Mouse (Mus musculus) hindbrain, embryonic 11.5 days (tissue): ENCODE results near the gene Apex1. TPM values are rescaled to one million over a fixed set of nuclear protein-coding genes. Genes with fewer than 3 reads are reported as not detected.
"Not testable (repeated sequence)": the region's sequence is repeated elsewhere in the genome, so short reads cannot be mapped to it uniquely, and the experiment has no call there.

Source experiments
- ATAC-seq: fragments of 200-750 bp; cut with Nextera tagmentation; 2 replicates; pipeline ENCODE4 v1.8.0; 2017; ENCODE audit warnings: mild to moderate bottlenecking, moderate TSS enrichment, moderate library complexity; ENCODE audit not compliant: low FRiP score
- DNase-seq: peaks from one replicate; pipeline ENCODE4 v3.0.0-alpha.2; 2015; ENCODE audit warnings: low spot score
- H3K27ac ChIP-seq: fragments of 300-500 bp; sonication (generic); 2 replicates; pipeline ENCODE4 v1.5.1; 2014; ENCODE audit warnings: mild to moderate bottlenecking, low read depth, low read length
- H3K27me3 ChIP-seq: fragments of 300-500 bp; sonication (generic); 2 replicates; pipeline ENCODE4 v1.6.1; 2014; ENCODE audit warnings: mild to moderate bottlenecking, low read length, moderate library complexity, mixed read lengths; ENCODE audit not compliant: control insufficient read depth, insufficient read depth
- H3K36me3 ChIP-seq: fragments of 300-500 bp; sonication (generic); 2 replicates; pipeline ENCODE4 v1.6.1; 2014; ENCODE audit warnings: mild to moderate bottlenecking, low read length, moderate library complexity, mixed read lengths; ENCODE audit not compliant: control insufficient read depth, insufficient read depth
- H3K4me1 ChIP-seq: fragments of 300-500 bp; sonication (generic); replicated peaks from 2 replicates; pipeline ENCODE4 v1.6.1; 2014; ENCODE audit warnings: low read length, mixed read lengths; ENCODE audit not compliant: control insufficient read depth, insufficient read depth
- H3K4me2 ChIP-seq: fragments of 300-500 bp; sonication (generic); replicated peaks from 2 replicates; pipeline ENCODE4 v1.6.1; 2014; ENCODE audit warnings: mild to moderate bottlenecking, low read depth, low read length
- H3K4me3 ChIP-seq: fragments of 300-500 bp; sonication (generic); 2 replicates; pipeline ENCODE4 v1.5.1; 2014; ENCODE audit warnings: low read depth, low read length
- H3K9ac ChIP-seq: fragments of 300-500 bp; sonication (generic); 2 replicates; pipeline ENCODE4 v1.6.1; 2014; ENCODE audit warnings: low read depth, low read length
- H3K9me3 ChIP-seq: fragments of 300-500 bp; sonication (generic); 2 replicates; pipeline ENCODE4 v1.6.1; 2016; ENCODE audit warnings: low read length; ENCODE audit not compliant: control insufficient read depth
- WGBS: fragments of 180-500 bp; shearing (Covaris S2); extraction: QIAGEN DNeasy Blood & Tissue Kit; methylation state at CpG from one replicate; pipeline ENCODE4 v1.1.7; 2014; 5-methylcytosine and 5-hydroxymethylcytosine counted together
- polyA plus RNA-seq: library from polyadenylated mRNA; unstranded; fragments of >200 nt; fragmentation: Nextera tagmentation; extraction: Ambion mirVana; gene quantifications from 2 replicates; pipeline ENCODE4 v1.2.1, GENCODE M21; 2014

The Apex1 gene
- polyA plus RNA-seq, 1 experiment from 2014 or later: 344 TPM

GRCm38 (mm10) chr14:50955942-50956508, 31.3 kb downstream of the Apex1 start, which contains the start of gene Pnp2:
TSS of gene Pnp2 (plus strand) at chr14:50955992.
- H3K27ac ChIP-seq, H3K9ac ChIP-seq, H3K27me3 ChIP-seq, H3K4me3 ChIP-seq, H3K4me1 ChIP-seq, H3K9me3 ChIP-seq, H3K4me2 ChIP-seq, H3K36me3 ChIP-seq: not testable (repeated sequence)
- WGBS: 9% methylated on average over 18 of the region's 19 CpGs
- ATAC-seq: peak; percentile 89
- DNase-seq: peak; percentile 32

GRCm38 (mm10) chr14:50956724-50957123, 32.0 kb downstream of the Apex1 start:
- not testable (repeated sequence) for H3K4me1 ChIP-seq, H3K4me2 ChIP-seq, H3K27me3 ChIP-seq, ATAC-seq, H3K36me3 ChIP-seq, H3K9me3 ChIP-seq, H3K4me3 ChIP-seq, DNase-seq, H3K9ac ChIP-seq, H3K27ac ChIP-seq
- 82% methylated on average over 6 of the region's 6 CpGs for WGBS

- not testable (repeated sequence) for H3K4me3 ChIP-seq, H3K4me1 ChIP-seq, H3K27ac ChIP-seq, H3K4me2 ChIP-seq, H3K36me3 ChIP-seq, ATAC-seq, H3K9ac ChIP-seq, H3K27me3 ChIP-seq, DNase-seq, H3K9me3 ChIP-seq
- 82% methylated on average over 3 of the region's 3 CpGs for WGBS
Measured at GRCm38 (mm10) chr14:50957146-50957545, 32.4 kb downstream of the Apex1 start.

GRCm38 (mm10) chr14:50958289-50958995, 33.7 kb downstream of the Apex1 start:
- DNase-seq, H3K4me1 ChIP-seq, H3K9me3 ChIP-seq, H3K4me3 ChIP-seq, ATAC-seq, H3K36me3 ChIP-seq, H3K4me2 ChIP-seq, H3K9ac ChIP-seq, H3K27ac ChIP-seq, H3K27me3 ChIP-seq: not testable (repeated sequence)
- 85% methylated on average over 5 of the region's 5 CpGs for WGBS

GRCm38 (mm10) chr14:50968216-50968980, 43.6 kb downstream of the Apex1 start:
- Histone ChIP-seq H3K4me3 (no peak overlapping the region), H3K4me2 (no peak overlapping the region), H3K36me3 (no peaks in the 10 kb centered on the region), H3K27ac (no peak overlapping the region), H3K9ac (no peak overlapping the region), H3K4me1 (no peaks in the 10 kb centered on the region), H3K9me3 (no peaks in the 10 kb centered on the region), H3K27me3 (no peaks in the 10 kb centered on the region)
- WGBS: 77% methylated on average over 5 of the region's 5 CpGs
- DNase-seq (no peak), ATAC-seq (no peak)

- Histone ChIP-seq H3K4me3 (no peak overlapping the region), H3K36me3 (no peaks in the 10 kb centered on the region), H3K9me3 (no peaks in the 10 kb centered on the region), H3K4me2 (no peak overlapping the region), H3K9ac (no peak overlapping the region), H3K27ac (no peak overlapping the region), H3K4me1 (no peaks in the 10 kb centered on the region), H3K27me3 (no peaks in the 10 kb centered on the region)
- ATAC-seq: no peak
- no peak for DNase-seq
- WGBS: 14% methylated on average over 1 of the region's 1 CpGs
Measured at GRCm38 (mm10) chr14:50969041-50969440, 44.3 kb downstream of the Apex1 start.

GRCm38 (mm10) chr14:50969558-50970544, 45.1 kb downstream of the Apex1 start:
- no peak overlapping the region; the same call in 1 of the 2 replicates for H3K4me2 ChIP-seq
- H3K9ac ChIP-seq: no peak overlapping the region
- H3K9me3 ChIP-seq: no peaks in the 10 kb centered on the region
- H3K27ac ChIP-seq: no peak overlapping the region
- DNase-seq: peak; percentile 41
- no peaks in the 10 kb centered on the region for H3K36me3 ChIP-seq
- no peak overlapping the region for H3K4me3 ChIP-seq
- no peaks in the 10 kb centered on the region for H3K27me3 ChIP-seq
- no peaks in the 10 kb centered on the region for H3K4me1 ChIP-seq
- WGBS: 22% methylated on average over 12 of the region's 12 CpGs
- no peak; the same call in 1 of the 2 replicates for ATAC-seq

- Histone ChIP-seq H3K9ac (no peak overlapping the region), H3K4me3 (no peak overlapping the region), H3K4me1 (no peaks in the 10 kb centered on the region), H3K27me3 (no peaks in the 10 kb centered on the region), H3K27ac (no peak overlapping the region), H3K36me3 (no peaks in the 10 kb centered on the region), H3K4me2 (no peak overlapping the region), H3K9me3 (no peaks in the 10 kb centered on the region)
- no peak for DNase-seq
- no peak for ATAC-seq
- WGBS: 63% methylated on average over 1 of the region's 1 CpGs
Measured at GRCm38 (mm10) chr14:50970822-50971221, 46.1 kb downstream of the Apex1 start.
